Mouse (Mus musculus) layer of hippocampus, adult 9-11 months (tissue): ENCODE measurements around the gene Hist1h3d.
"Not testable (repeated sequence)": the region's sequence is repeated elsewhere in the genome, so short reads cannot be mapped to it uniquely, and the experiment has no call there.

ENCODE experiments used
- DNase-seq: peaks from one replicate; pipeline ENCODE4 v3.0.0; 2022

Gene Hist1h3d

DNA sequence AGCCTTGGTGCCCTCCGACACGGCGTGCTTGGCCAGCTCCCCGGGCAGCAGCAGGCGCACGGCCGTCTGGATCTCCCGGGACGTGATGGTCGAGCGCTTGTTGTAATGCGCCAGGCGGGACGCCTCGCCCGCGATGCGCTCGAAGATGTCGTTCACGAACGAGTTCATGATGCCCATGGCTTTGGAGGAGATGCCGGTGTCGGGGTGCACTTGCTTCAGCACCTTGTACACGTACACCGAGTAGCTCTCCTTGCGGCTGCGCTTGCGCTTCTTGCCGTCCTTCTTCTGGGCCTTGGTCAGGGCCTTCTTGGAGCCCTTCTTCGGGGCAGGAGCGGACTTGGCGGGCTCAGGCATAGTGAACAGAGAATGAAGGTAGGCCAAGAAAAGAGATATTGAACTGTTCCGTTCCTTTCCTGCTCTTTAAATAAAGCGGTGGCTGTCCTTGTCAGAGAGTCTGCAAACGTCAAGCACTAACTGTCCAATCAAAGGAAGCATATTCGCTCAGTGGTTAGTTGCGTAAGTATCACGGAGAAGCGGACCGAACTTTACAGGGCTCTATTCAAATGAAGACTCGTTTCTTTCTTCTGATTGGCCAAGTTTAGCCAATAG, 32.5 kb upstream of the Hist1h3d start, which contains the start of gene Hist1h2bh:
TSS of gene Hist1h2bh (minus strand) at position 394 of the 609 bp plus-strand sequence.
- DNase-seq, result peak; percentile 94

DNA sequence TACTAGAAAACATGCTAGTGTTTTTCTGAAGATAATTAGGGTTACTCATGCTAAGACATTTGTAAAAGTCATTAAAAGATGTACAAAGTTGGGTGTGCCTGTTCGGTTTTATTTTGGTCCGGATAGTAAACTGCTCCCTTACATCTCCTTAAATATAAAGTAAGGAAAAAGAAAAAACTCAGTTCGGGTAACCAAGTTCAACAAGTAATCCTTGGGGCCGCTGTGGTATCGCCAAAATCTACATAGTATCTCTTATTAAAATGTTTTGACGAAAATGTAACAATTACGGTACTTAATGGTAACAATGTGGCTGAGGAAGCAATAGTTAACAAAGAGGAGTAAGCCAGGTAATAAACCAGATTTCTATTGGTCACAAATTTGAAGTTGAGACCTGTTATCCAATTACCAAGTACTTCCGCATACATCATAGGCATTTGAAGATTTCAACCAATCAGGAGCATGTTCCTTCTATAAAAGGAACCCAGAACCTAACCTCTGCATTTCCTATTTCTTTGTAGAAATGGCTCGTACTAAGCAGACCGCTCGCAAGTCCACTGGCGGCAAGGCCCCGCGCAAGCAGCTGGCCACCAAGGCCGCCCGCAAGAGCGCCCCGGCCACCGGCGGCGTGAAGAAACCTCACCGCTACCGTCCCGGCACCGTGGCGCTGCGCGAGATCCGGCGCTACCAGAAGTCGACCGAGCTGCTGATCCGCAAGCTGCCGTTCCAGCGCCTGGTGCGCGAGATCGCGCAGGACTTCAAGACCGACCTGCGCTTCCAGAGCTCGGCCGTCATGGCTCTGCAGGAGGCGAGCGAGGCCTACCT, 31.4 kb upstream of the Hist1h3d start, which contains the start of gene Hist1h3f:
TSS of gene Hist1h3f (plus strand) at position 88 of the 822 bp plus-strand sequence.
- DNase-seq, result peak; percentile 85

DNA sequence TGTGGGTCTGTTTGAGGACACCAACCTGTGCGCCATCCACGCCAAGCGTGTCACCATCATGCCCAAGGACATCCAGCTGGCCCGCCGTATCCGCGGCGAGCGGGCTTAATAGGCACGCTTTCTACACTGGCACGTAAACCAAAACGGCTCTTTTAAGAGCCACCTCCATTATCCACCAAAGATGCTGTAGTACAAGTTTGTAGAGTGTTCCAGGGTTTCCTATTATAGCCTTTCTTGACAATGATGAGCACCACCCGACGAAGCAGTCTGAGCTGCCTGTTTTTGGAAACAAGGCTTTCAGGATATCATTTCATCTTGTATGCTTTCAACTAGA, 30.8 kb upstream of the Hist1h3d start:
- not testable (repeated sequence) for DNase-seq

DNA sequence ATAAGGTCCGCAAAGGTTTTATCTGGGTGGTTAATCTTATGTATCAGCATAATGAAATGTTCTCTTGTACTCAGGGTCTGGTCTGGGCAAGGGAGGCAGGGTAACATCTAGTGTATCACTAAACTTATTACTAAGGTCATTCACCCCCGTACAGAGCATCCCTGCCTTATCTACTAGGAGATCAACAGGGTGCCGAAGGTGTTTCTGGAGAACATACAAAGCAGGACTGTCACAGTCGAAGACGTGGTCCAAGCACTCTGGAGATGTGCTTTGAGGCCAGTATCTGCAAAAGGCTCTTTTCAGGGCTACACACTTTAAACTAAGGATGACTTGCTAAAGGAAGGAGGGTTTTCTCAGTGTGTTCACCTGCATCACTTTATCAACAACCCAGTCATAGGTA, 28.9 kb upstream of the Hist1h3d start:
- DNase-seq, result no peak

DNA sequence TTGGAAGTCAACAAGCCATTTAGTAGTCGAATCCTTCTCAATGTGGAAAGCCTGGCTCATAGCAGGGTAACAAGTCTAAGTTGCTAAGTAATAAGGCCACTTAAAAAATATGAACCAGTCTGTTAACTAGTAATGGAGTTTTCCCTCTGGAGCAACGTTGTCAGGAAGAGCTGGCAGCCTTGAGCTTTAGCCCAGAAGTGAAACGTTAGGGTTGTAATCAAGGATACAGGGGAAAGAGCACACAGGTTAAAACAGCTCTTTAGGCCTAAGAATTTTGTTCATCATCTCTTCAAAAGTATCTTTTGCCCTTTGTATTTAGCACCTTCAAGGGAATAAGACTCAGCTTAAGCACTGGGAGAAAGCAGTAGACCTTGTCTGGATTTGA, 24.8 kb upstream of the Hist1h3d start:
- no peak for DNase-seq

DNA sequence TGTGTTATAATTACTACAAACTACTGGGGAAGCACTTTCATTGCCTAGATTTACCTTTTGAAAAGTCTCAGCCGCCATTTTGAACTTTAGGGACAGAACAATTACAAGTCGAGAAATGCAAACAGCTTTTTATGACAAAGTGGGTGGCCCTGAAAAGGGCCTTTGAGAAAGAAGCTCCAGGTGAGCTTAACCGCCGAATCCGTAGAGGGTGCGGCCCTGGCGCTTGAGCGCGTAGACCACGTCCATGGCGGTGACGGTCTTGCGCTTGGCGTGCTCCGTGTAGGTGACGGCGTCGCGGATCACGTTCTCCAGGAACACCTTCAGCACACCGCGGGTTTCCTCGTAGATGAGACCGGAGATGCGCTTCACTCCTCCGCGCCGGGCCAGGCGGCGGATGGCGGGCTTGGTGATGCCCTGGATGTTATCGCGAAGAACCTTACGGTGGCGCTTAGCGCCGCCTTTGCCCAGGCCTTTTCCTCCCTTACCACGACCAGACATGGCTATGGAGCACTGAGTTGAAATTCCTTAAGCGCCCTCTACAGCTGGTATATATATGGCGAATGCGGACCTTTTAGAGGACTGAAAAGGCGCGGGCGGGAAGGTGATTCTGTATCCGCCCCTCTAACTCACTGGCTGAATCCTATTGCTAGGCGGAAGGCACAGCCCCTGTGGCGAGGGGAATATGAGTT, 24.3 kb upstream of the Hist1h3d start, which contains the start of gene Hist1h4f:
TSS of gene Hist1h4f (minus strand) at position 503 of the 689 bp plus-strand sequence.
- peak; percentile 94 for DNase-seq

DNA sequence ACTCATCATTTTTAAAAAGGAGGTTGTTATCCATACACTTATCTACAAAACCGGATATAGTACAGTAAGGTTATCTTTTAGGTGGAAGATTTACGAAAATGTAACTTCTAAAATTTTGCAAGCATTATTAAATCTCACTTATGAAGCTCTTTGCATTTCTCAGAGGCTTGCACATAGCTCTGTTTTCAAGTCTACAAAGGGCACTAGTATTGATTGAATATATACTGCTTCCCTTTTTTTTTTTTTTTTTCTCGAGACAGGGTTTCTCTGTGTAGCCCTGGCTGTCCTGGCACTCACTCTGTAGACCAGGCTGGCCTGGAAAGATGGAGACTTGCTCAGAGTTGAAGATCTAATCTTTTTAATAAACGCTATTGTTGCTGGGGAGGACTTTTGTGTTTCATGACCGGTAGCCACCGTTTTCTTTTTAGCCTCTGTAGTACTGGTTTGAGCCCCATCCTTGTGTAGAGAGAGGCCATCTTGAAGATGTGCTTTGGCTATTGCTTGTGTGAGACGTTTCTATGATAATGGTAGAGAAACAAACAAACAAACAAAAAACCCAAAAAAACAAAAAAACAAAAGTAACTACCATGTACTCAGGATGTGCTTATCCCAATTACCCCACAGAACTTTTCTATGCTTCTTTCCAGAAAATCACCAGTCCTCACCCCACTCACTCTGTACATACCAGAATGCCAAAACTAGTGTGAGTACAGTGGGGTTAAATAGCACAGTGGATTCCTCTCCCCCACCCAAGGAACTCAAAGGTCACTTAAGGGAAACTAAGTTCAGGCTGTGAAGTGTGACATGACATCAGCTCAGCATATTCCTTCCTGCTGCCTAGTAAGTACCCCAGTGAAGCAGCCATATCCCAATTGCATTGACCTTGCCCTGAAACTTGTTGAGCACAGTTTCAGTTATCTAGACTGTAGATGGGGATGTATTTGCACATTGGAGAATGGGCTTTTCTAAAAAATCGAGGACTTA, 23.3 kb upstream of the Hist1h3d start:
- DNase-seq, result no peak

DNA sequence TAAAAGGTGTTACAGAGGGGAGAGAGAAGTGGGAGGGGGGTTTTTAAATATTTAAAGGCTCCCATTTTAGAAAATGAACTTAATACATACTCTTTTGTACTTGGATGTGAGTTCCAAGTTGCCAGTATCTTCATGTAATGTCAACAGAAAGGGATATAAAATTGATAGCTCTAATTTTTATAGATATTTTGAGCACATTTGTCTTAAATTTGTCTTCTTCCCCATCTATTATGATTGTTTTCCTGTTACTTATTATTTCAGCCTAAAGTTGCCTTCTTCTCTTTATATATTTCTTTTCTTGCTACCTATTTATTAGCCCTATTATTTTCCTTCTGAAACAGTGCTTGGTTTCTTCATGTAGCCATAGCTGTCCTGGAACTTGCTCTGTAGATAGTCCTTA, 22.6 kb upstream of the Hist1h3d start, which contains the start of gene Hist1h1d:
TSS of gene Hist1h1d (plus strand) at position 301 of the 400 bp plus-strand sequence.
- no peak for DNase-seq

DNA sequence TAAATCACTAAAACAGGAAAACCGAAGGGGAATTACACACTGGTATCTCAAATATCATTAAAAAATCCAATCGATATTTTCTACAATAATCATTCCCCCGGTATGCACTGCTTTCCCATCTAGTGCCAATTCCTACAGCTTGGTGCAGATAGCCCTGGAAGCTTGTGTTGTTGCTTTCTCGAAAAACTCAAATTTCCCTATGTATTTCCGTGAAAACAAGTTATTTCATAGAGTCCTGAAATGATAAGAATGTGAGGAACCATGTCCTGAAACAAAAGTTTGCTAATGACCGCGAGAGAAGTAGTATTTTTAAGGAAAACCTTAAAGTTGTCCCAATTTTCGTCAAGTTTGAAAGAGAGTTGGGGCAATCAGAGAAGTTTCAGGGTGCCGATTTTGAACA, 21.2 kb upstream of the Hist1h3d start:
- DNase-seq, result no peak

DNA sequence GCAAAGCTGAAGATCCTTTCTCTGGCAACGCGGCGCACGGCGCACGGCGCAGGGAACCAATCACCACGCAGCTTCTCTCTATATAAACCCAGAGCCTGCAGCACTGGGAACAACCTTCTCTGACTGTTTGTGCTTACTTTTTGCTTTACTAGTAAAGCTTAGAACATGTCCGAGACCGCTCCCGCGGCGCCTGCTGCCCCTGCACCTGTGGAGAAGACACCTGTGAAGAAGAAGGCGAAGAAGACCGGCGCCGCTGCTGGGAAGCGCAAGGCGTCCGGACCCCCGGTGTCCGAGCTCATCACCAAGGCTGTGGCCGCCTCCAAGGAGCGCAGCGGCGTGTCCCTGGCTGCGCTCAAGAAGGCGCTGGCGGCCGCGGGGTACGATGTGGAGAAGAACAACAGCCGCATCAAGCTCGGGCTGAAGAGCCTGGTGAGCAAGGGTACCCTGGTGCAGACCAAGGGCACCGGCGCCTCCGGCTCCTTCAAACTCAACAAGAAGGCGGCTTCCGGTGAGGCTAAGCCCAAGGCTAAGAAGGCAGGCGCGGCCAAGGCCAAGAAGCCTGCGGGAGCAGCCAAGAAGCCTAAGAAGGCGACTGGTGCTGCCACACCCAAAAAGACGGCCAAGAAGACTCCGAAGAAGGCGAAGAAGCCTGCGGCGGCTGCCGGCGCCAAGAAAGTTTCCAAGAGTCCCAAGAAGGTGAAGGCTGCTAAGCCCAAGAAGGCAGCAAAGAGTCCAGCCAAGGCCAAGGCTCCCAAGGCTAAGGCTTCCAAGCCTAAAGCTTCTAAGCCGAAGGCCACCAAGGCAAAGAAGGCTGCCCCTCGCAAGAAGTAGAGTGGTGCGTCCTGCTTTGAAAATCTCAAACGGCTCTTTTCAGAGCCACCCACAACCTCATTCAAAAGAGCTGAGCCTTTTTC, 20.4 kb upstream of the Hist1h3d start:
- DNase-seq, result peak; percentile 81

DNA sequence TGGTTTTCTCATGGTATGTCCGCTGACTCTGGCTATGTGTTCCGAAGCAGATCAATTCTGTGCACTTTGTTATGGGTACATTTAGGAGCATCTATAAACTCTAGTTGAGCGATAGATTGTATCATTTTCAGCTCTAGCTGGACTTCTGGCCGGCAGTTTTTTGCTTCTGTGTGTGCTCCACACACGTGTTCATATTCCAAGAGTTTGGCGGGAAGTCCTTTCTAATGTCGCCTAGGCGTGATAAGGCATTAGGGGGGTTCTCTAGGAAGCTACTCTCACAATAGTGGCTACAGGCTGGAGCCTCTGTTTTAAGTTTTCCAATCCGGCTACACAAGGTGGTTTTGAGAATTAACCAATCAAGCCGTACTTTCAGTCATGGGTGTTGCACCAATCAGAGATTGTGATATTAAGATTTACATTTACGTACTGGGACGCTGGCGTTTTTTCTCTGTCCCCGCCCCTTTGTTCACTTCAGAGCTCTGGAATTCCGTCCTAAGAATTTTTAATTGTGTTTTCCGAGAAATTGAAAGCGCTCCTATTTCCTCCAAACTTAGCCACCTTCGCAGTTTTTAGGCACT, 19.6 kb upstream of the Hist1h3d start:
- peak; percentile 88 for DNase-seq

DNA sequence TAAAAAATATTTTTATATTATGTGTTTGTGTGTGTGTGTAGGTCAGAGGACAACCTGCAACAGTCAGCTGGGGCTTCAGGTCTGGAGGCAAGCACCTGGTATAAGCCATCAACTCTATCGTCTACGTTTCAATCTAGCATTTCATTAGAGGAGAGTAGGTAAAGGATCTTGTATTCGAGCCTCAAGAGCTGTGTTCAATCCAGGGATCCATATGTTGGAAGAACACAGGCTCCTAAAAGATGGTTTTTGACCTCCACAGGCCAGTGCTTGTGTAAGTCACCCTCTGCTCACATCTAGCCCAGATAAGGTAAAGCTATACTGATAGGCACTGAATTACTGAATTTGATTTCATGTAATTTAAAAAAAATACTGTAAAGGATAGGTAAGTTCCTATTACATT, 18.7 kb upstream of the Hist1h3d start:
- DNase-seq, result no peak

DNA sequence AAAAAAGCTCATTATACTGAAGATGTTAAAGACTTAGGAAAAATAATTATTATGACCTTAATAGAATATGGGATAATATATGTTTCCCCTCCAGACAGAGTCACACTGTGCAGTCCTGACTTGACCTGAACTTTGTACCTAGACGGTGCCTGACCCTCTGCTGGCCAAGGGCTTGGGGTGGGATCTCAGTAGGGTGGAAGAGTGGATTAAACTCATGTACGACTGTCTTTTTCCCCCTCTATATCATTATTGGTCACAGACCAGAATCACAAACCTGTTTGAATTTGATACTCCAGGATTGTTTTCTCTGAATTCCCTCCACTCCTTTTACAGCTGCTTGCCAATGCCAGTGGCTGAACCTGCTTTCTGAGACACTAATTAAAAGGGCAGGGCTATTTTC, 14.9 kb upstream of the Hist1h3d start:
- not testable (repeated sequence) for DNase-seq

DNA sequence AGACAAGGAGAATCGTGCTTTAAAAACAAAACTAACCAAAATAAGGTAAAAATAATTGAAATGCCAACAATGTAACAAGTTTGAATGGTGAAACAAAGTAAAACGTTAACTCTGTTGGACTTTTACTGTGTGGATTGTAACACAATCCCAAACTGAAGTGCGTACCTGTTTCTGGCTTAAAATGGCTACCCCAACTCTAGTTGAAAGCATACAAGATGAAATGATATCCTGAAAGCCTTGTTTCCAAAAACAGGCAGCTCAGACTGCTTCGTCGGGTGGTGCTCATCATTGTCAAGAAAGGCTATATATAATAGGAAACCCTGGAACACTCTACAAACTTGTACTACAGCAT, 14.1 kb upstream of the Hist1h3d start:
- not testable (repeated sequence) for DNase-seq

DNA sequence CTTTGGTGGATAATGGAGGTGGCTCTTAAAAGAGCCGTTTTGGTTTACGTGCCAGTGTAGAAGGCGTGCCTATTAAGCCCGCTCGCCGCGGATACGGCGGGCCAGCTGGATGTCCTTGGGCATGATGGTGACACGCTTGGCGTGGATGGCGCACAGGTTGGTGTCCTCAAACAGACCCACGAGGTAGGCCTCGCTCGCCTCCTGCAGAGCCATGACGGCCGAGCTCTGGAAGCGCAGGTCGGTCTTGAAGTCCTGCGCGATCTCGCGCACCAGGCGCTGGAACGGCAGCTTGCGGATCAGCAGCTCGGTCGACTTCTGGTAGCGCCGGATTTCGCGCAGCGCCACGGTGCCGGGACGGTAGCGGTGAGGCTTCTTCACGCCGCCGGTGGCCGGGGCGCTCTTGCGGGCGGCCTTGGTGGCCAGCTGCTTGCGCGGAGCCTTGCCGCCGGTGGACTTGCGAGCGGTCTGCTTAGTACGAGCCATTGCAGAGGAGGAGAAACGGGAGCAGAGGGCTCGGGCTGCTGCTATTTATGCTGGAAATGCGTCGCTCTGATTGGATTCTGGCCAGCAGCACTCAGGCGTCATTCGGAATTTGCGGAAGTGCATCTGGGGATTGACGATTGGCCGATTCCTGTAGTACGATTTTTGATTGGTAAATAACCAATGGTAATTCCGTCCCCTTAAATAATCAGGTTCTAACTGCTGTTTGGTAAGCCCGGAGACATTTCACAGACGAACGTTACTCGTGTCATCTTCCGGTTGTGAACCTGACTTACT, 13.5 kb upstream of the Hist1h3d start, which contains the start of gene Hist1h3e:
TSS of gene Hist1h3e (minus strand) at position 487 of the 777 bp plus-strand sequence.
- peak; percentile 97 for DNase-seq

DNA sequence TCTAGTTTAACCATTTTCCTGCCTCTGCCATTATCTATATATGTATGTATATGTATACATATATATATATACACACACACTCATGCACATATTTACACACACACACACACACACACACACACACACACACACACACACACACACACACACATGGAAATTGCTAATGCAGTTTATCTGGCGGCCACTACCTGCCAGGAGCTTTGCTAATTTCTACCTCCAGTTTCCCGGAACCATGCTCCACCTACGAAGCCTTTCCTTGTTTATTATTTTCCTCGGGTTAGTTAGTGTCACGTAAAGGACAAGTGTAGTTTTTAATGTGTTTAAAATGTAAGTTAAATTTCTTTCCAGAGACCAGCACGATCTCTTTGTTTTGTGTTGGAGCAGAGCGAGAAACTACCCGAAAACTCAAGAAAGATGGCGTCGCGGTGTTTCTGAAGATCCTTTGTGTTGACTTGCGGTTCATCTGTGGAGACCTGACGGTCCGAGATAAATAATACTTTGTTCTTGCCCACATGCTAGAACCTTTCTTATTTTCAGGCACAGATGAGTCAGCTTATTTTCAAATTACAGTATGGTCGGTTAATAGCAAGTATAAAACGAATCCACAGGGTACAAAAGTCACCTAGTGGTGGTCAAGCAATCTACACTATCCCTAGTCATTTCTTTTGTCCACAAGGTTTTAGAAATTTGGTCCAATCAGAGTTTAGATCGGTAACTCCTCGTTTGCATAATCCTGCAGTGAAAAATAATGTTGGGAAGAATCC, 12.7 kb upstream of the Hist1h3d start:
- DNase-seq, result no peak

DNA sequence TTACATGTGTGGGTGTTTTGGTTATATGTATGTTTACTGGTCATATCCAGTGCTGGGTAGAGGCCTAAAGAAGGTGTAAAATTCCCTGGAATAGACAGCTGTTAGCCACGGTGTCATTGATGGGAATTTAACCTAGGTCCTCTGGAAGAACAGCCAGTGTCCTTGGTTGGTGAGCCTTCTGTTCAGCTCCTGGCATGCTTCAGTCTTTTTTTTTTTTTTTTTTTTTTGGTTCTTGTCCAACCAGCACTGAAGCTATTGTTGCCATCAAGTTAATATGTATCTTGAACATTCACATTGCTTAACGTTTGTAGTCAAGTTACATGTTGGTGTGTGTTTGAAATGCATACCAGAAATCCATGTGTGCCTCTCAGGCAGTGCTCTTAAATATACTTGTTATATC, 11.1 kb upstream of the Hist1h3d start:
- no peak for DNase-seq

DNA sequence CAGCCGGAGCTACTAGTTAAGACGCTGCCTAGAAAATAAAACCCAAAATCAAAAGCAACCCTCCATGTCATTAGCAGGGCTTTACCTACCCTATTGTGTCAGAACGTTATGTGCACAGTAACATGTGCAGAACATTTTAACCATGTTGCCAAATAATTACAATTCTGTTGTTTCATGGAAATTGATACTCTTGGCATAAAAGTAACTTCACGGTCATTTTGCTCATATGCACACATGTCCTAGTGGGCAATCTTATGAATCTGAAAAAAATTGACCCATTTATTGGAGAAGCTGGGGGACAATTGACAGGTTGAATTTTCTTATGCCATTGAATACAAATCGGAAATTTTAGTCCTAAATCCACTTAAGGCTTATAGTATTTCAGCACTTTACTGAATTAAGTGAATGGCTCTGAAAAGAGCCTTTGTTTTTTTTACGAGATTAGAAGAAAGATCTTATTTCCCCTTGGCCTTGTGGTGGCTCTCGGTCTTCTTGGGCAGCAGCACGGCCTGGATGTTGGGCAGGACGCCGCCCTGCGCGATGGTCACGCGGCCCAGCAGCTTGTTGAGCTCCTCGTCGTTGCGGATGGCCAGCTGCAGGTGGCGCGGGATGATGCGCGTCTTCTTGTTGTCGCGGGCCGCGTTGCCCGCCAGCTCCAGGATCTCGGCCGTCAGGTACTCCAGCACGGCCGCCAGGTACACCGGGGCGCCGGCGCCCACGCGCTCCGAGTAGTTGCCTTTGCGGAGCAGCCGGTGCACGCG, 5.1 kb upstream of the Hist1h3d start:
- not testable (repeated sequence) for DNase-seq
